Mouse (Mus musculus) lung, postnatal 0 days (tissue): ENCODE measurements around the gene Slc35b2.

ENCODE experiments used
- CTCF ChIP-seq: IDR thresholded peaks from 2 replicates; pipeline ENCODE4 v1.5.1; 2016; ENCODE audit warnings: antibody characterized with exemption, mild to moderate bottlenecking
- EP300 ChIP-seq: IDR thresholded peaks from 2 replicates; pipeline ENCODE4 v1.6.1; 2016; ENCODE audit warnings: antibody characterized with exemption, mild to moderate bottlenecking, control low read depth

DNA sequence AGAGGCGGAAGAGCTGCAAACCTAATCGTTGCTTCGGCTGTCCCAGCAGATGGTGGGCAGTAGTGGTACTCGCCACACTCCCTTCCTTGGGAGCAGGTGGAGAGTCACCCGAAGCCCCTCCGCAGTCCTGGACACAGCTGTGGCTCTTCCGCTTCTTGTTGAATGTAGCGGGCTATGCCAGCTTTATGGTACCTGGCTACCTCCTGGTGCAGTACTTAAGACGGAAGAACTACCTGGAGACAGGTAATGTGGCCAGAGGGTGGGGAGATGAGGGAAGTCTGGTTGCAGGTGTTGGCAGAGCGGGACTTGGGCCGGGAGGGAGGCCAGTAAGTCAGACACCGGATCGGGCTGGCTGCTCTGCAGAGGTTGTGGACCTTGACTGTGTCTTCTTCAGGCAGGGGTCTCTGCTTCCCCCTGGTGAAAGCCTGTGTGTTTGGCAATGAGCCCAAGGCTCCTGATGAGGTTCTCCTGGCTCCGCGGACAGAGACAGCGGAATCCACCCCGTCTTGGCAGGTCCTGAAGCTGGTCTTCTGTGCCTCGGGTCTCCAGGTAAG is 934 bp downstream of the Slc35b2 start:
- TF ChIP-seq CTCF, result no peak
- no peak for TF ChIP-seq EP300
